Mouse (Mus musculus) megakaryocyte, embryonic 14.5 days (primary cell): Measurements from ENCODE around the gene Cyfip1.

ENCODE experiments used
- FLI1 ChIP-seq: IDR thresholded peaks from 2 replicates; pipeline ENCODE4 v1.6.1; 2012; ENCODE audit warnings: low read length, inconsistent platforms, mixed read lengths
- GATA1 ChIP-seq: IDR thresholded peaks from 3 replicates; pipeline ENCODE4 v1.6.1; 2012; ENCODE audit warnings: mixed read lengths, low read length, inconsistent platforms, borderline replicate concordance

GRCm38 (mm10) chr7:55858836-55859517 is 17.4 kb downstream of the Cyfip1 start:
- no peak for TF ChIP-seq GATA1
- TF ChIP-seq FLI1 = no peak
